Mouse (Mus musculus) testis, adult 2 months (tissue): ENCODE data around the gene Ak8.

Experiments
- CTCF ChIP-seq: fragments of 200-500 bp; IDR thresholded peaks from 2 replicates; pipeline ENCODE4 v1.5.1; 2012; ENCODE audit warnings: low read depth, mild to moderate bottlenecking, inconsistent platforms, low read length, moderate library complexity; ENCODE audit not compliant: control insufficient read depth, insufficient read depth, insufficient replicate concordance
- POLR2A ChIP-seq: fragments of 200-500 bp; IDR thresholded peaks from 2 replicates; pipeline ENCODE4 v1.6.1; 2012; ENCODE audit warnings: low read depth, mild to moderate bottlenecking, inconsistent platforms, low read length, moderate library complexity; ENCODE audit not compliant: control insufficient read depth

DNA sequence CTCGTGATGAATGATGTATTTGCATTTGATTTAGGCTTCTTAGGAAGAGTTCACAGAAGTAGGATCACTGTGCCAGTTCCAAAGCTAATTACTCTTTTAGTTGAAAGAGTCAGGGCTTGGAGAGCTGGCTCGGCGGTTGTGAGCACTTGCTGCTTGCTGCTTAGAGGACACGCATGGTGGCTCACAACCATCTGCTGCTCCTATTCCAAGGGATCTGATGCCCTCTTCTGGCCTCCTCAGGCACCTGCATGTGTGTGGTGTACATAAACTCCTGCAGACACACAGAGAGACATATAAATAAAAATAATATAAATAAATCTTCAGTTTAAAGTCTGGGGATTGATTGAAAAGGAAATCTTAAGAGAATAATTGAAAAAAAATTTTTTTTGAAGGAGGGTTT lies 81.3 kb downstream of the Ak8 start:
- no peak for TF ChIP-seq POLR2A
- no peak for TF ChIP-seq CTCF
